Mouse (Mus musculus) urinary bladder, postnatal 25 days (tissue): ENCODE data around the gene Gm16253.
A peak's percentile ranks its signal among the peaks of the same experiment; 100 is the strongest.
"Not testable (repeated sequence)": the region's sequence is repeated elsewhere in the genome, so short reads cannot be mapped to it uniquely, and the experiment has no call there.

Experiments
- DNase-seq: peaks from one replicate; pipeline ENCODE4 v3.0.0; 2022; ENCODE audit warnings: low spot score

The Gm16253 gene

GRCm38 (mm10) chr3:96599069-96599393, 22.2 kb downstream of the Gm16253 start:
- DNase-seq, result no peak

- DNase-seq, result no peak
Observed at GRCm38 (mm10) chr3:96599411-96599810, 22.6 kb downstream of the Gm16253 start.

- DNase-seq, result peak; percentile 78
Observed at GRCm38 (mm10) chr3:96600639-96601250, 24.0 kb downstream of the Gm16253 start, which contains the start of gene Lix1l. TSS of gene Lix1l (plus strand) at chr3:96601149.

GRCm38 (mm10) chr3:96601251-96601787, 24.5 kb downstream of the Gm16253 start:
- DNase-seq, result peak; percentile 26

GRCm38 (mm10) chr3:96601941-96602703, 25.3 kb downstream of the Gm16253 start:
- no peak for DNase-seq

- DNase-seq, result no peak
Observed at GRCm38 (mm10) chr3:96602704-96603084, 25.9 kb downstream of the Gm16253 start.

- no peak for DNase-seq
Observed at GRCm38 (mm10) chr3:96603311-96603710, 26.5 kb downstream of the Gm16253 start.

- not testable (repeated sequence) for DNase-seq
Observed at GRCm38 (mm10) chr3:96606007-96606406, 29.2 kb downstream of the Gm16253 start.

- DNase-seq, result no peak
Observed at GRCm38 (mm10) chr3:96606618-96607017, 29.8 kb downstream of the Gm16253 start.

GRCm38 (mm10) chr3:96617941-96618340, 41.2 kb downstream of the Gm16253 start:
- DNase-seq, result no peak

GRCm38 (mm10) chr3:96623201-96623600, 46.4 kb downstream of the Gm16253 start:
- no peak for DNase-seq

GRCm38 (mm10) chr3:96629729-96630600, 53.2 kb downstream of the Gm16253 start, which contains the start of gene Rbm8a:
TSS of gene Rbm8a (plus strand) at chr3:96629933.
- peak; percentile 93 for DNase-seq
